Mouse (Mus musculus): Measurements from ENCODE around the gene Zfp553.

Gene Zfp553

DNA sequence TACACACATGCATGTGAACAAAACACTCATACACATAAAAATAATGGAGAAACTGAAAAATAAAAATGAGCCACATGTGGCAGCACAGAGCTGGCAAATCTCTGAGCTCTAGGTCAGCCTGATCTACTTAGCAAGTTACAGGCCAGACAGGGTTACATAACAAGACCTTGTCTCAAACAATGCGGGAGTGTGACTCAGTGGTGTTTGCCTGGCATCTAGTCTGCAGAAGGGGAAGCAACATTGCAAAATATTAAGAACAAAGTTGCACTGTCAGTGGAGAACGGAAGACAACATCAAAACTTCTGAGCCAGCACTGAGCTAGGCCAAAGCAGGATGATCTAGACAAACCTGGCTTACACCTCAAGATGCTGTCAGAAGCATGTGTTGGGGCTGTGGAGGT, 37.4 kb downstream of the Zfp553 start:
- DNase-seq (ENCODE audit: extremely low read depth, low read depth) = no peak

DNA sequence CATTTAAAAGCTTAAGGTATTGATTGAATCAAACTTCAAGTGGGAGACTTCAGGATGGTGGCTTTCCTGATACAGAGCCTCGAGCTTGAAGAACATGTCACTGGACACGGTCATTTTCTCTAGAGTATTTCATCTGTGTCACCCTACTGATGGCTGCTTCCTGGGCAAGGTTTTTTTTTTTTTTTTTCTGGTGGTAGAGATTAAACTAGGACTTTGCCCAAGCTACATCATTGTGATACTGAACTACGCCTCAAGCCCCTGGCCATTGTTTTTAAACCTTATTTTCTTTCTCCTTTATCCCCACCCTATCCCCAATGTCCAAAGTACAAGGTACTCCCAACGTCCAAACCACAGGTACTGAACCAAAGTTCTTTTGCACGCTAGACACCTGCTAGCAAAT, 37.8 kb downstream of the Zfp553 start:
- DNase-seq (ENCODE audit: extremely low read depth, low read depth) = no peak

DNA sequence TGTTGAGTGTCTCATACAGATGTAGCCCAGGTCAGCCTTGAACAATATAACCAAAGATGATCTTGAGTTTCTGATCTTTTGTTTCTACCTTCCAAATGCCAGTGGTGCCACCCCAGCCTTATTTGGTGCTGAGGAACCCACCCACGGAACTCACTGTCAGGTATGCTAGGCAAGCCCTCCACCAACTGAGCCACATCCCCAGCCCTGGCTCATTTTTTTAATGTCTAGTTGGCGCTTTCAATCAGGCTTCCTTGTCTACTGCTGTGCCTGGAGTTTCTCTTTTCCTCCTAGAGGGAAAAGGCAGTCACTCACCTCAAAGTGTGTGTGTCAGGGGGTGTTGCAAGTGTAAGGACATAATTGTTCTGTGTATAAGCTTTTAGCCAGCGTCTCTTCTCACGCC, 38.2 kb downstream of the Zfp553 start:
- no peak for DNase-seq (ENCODE audit: extremely low read depth, low read depth)

DNA sequence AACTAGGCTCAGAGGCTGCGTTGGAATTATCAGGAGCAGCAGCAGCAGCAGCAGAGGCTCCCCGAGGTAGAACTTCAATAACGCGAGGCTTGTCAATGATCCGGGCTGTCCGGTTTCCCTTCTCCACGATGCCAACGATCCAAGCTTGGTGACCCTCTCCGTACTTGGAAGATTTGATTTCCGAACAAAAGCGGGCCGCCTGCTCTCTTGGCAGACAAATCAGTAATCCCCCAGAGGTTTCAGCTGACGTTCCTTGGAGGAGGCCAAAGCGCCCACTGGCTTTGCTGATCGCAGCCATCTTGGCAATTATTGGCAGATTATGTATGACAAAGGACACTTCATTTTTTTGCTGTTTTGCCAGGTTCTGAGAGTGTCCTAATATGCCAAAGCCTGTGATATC, 39.7 kb downstream of the Zfp553 start:
- no peak for DNase-seq (ENCODE audit: extremely low read depth, low read depth)

DNA sequence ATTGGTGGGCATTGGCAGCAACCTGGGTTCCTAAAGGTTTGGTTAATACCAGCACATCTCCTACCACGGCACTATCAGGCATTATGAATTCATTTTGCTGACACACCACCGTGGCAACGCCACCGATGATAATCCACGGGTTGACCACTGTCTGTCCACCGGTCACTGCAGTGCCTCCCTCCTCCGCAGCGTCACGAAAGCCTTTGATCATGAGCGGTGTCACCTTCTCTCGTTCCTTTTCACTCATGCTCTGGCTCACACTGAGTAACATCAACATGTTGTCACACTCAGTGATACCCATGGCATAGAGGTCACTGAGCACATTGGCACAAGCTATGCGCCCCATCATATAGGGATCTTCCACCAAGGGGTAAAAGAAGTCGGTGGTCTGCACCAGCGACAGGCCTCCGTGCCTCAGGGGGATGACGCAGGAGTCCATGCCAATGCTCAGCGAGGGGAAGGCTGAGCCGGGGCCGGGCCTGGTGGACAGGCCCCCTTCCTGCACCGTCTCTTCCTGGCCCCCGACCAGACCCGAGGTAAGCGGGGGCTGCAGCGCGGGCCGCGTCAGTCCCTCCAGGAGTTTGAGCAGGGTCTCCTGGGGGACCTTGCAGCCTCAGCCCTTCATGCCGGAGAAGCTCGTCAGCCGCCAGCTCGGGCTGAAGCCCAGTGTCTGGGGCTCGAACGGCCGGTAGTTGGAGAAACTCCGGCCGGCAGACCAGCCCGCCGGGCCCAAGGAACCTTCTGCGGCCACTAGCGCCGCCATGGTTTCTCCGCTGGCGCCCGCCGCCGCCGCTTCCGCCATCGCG, 40.5 kb downstream of the Zfp553 start:
- DNase-seq (ENCODE audit: extremely low read depth, low read depth) = no peak

DNA sequence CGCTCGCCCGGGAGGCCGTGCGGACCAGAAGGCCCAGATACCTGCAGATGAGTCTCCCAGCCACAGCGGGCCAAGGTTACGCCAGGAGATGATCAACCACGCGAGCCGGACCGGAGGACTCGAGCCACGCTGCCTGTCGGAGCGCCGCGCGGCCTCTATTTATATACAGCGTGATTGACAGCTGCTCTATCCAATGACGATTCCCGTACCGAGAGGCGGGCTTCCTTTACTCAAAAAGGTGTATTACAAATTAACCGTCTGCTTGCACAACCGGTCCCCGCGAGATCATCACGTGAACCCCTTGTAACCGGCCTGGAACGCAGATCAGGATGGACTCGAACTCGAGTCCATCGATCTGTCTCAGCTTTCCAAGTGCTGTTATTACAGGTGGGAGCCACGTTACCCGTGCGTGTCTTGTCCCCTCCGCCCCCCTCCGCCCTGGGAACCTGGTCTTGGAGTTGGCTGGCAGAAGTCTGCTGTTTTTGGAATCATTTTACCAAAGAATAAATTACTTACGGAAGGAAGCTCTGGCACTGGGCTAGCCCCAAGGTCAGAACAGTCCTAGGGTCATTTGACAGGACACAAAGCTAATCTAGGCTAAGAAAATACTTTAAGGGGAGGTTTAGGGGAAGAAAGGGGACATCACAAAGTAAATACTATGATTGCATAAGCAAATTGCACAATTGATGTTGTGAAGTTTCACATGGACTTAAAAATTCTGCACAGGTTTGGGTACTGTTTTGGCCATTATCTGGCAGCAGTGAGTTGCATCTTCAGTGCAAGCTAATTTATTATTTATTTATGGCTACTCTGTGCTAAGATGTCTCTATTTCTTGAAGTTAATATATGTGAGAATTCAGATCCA, 41.3 kb downstream of the Zfp553 start, which contains the start of gene Sephs2:
TSS of gene Sephs2 (minus strand) at position 131 of the 865 bp plus-strand sequence.
- DNase-seq (ENCODE audit: extremely low read depth, low read depth) = peak; percentile 97

DNA sequence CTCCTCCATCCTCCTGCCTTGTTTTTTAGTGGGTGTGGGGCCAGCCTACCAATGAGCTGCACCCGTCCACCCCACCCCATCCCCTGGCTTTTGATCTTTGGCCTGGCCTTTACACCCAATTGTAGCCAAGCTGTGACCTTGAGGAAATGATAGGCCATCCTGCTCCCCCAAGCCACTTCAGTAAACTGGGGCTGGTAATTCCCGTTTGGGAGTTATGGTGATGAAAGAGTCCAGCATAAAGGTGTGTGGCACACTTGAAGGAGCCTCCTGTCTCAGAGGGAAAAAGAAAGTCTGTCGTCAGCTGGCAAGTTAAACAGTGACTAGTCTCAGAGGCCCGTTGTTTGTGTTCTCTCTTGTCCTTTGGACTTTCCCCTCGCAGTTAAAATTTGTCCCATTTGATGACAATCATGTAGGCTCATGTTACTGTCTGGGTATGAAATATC, 43.7 kb downstream of the Zfp553 start:
- DNase-seq (ENCODE audit: extremely low read depth, low read depth) = no peak

DNA sequence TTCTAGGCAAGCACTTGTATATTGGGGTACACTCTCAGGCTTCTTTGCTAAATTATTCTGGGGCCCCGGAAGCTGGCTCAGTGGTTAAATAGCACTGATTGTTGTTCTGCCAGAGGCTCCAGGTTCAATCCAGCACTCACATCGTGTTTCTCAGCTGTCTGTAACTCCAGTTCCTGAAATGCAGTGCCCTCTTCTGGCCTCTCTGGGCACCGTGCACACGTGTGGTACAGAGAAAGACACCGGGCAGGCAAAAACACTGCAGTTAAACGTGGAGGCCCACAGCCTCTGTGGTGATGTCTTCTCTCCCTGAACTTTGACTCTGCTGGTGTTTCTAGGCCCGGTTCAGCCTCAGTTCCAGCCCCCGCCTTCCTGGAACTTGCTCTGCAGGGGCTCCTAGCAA, 45.5 kb downstream of the Zfp553 start:
- DNase-seq (ENCODE audit: extremely low read depth, low read depth) = no peak

DNA sequence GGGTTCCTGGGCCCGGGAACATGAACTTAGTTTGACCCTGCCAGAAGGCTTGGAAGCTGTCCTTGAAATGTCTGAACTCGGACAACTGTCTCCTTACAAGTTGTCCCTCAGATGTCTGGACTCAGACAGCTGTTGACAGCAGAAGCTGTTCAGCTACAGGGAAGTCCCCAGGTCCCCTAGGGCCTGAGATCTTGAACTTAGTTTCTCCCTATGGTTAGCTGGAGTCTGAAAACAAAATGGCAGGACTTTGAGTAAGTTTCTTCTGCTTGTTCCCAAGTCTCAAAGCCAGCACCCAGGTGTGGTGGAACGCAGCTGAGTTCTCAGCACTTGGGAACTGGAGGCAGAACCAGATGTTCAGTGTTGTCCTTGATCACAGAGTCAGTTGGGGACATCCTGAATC, 47.2 kb downstream of the Zfp553 start:
- no peak for DNase-seq (ENCODE audit: extremely low read depth, low read depth)

DNA sequence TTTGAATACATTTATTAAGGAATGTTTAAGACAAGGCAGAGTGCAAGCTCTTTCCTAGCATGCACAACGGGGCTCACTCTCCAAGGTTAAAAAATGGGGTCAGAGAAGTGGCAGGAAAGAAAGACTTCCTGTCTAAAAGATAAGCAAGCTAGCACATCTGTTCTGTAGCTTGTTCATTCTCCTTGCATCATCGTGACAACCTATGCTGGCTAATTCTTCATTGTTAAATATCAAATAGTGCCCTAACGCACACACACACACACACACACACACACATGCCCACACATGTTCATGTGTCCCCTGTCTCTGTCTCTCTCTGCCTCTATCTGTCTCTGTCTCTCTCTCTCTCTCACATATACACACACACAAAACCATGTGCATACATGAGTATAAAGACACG, 48.3 kb downstream of the Zfp553 start:
- DNase-seq (ENCODE audit: extremely low read depth, low read depth) = peak; percentile 59

DNA sequence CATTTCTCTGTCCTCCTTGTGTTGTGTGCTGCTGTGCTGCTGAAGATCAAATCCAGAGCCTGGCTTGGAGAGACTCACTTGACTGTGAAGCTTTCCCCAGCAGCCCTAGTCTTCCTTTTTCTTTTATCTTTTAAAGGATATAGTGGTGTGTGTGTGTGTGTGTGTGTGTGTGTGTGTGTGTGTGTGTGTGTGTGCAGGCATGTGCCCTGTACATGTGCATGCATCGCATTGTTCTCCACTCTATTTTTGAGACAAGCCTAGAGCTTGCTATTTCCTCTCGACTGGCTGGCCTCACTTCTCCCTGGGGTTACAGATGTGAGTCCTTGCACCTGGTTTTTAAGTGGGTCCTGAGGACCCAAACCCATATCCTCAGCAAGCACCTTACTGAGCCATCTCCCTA, 49.3 kb downstream of the Zfp553 start:
- no peak for DNase-seq (ENCODE audit: extremely low read depth, low read depth)

DNA sequence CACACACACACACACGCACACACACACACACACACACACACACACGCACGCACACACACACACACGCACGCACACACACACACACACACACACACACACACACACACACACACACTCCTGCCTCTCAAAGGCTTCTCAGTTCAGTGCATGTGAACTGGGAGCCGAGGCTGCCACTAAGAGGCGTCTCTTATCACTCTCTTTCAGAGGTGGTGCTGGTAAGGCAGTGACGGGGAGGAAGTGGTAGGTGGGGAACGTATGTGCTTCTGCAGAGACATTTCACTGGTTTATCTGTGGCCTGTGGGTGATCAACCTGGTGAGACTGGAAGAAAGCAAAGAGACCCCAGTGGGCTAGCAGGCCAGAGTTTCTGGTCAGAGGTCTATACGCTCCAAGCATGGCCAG, 52.3 kb downstream of the Zfp553 start:
- peak; percentile 86 for DNase-seq (ENCODE audit: extremely low read depth, low read depth)
